Mouse (Mus musculus): ENCODE results near the gene Arih1.

- no peak for TF ChIP-seq EP300 (IDR thresholded peaks at IDR 0.05; ENCODE audit: low read depth)
- TF ChIP-seq CTCF (IDR thresholded peaks at IDR 0.05; ENCODE audit: low read depth), result no peak
Measured at GRCm38 (mm10) chr9:59352586-59353252, 133.7 kb downstream of the Arih1 start.
